Mouse (Mus musculus) embryo, embryonic 10 days (tissue): ENCODE measurements around the gene Smgc.
A peak's percentile ranks its signal among the peaks of the same experiment; 100 is the strongest.
"Not testable (repeated sequence)": the region's sequence is repeated elsewhere in the genome, so short reads cannot be mapped to it uniquely, and the experiment has no call there.

Experiments used
- DNase-seq: peaks from one replicate; pipeline ENCODE4 v3.0.0-alpha.2; 2015; ENCODE audit warnings: low spot score

Smgc gene

DNA sequence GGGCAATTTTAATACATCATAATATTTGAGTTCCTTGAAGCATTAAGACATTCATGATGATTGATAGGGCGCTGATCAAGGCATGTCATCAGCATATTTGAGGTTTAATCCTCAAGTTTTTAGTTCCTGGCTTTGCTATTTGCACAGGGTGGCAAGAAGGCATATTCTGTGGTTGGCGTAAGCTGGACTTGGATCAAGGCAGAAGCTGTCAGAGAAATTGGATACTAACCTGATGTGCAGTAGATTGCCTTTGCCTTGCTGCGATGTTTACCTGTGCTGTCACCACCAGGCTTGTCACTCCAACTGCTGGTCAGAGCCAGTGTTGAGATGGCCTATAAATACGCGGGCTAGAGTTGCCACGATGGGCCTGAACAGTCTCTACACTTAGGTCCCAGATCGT, at the start of gene Smgc:
Gene Smgc (plus strand): TSS at position 301 of the 400 bp plus-strand sequence.
- no peak for DNase-seq

GRCm38 (mm10) chr15:91788338-91788737, 49.7 kb upstream of the Smgc start:
- no peak for DNase-seq

- no peak for DNase-seq
These were observed 31.6 kb upstream of the Smgc start for GRCm38 (mm10) chr15:91806463-91806862.

DNA sequence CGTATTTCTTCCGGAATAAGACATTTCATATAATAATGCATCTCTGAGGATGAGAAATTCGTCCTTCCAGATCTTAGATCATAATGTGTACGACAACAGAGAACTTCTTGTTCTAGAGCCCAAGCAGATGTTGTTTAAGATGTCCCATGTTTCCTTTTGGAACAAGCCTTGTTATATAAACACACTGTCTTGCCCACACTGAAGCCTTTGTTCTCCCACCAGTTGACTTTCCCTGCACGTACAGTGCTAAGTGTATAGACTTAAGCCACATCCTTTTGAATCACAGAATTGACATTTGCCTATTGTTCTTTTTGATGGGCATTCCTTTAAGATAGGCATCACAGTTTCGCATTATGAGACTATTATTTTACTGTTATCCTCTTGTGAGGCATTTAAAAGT, 2.7 kb upstream of the Smgc start:
- no peak for DNase-seq

DNA sequence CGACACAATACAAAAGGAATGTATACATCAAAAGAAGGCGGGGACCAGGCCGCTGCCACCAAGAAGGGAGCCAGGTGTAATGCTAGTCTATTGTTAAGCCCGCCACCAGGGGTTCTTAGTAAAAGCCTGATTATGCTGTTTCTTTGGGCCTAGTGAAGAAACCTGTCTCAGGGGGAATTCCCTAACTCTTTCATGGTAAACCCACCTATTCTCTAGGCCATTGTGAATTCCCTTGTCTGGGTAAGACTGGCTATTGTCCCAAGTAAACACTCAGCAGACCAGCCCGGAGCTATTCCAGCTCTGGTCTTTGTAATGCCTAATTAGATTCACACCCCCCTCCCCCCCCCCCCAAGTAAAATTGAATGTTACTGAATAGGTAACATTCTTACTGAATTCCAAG, 26.1 kb downstream of the Smgc start:
- not testable (repeated sequence) for DNase-seq

GRCm38 (mm10) chr15:91900245-91900644, 62.2 kb downstream of the Smgc start:
- peak; percentile 51 for DNase-seq

DNA sequence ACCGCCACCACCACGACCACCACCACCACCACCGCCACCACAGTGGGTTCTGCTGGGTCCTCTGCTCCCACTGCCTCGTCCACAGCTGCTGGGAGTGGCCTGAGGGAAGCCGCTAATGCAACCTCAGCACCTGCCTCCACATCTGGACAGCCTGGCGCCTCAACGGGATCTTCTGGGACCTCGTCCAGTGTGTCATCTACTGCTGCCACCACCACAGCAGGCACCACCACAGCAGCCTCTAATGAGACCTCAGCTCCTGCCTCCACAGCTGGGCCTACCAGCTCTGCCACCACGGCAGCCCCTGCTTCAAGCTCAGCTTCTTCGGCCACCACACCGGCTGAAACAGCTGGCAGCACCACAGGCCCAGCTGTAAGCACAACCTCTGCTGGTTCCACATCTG, 69.0 kb downstream of the Smgc start:
- not testable (repeated sequence) for DNase-seq
